ENCODE assay signal across 8 mouse cellular contexts in genomic region chr11:102316572-102317297, GRCm38 (mm10). TPM values are rescaled to one million over a fixed set of nuclear protein-coding genes. Genes with fewer than 3 reads are reported as not detected.
DNase-seq lines count a peak whose midpoint lies in the region; ATAC-seq lines count a peak whose summit lies in the region.

No protein-coding gene starts in this region.

- no peaks in the 10 kb centered on the region for H3K9me3 ChIP-seq in intestine, embryonic 15.5 days
- H3K9me3 ChIP-seq in limb, embryonic 10.5 days (replicated peaks), result no peaks in the 10 kb centered on the region
- no peaks in the 10 kb centered on the region for H3K9me3 ChIP-seq in midbrain, embryonic 11.5 days (ENCODE audit: control insufficient read depth, low read length)

- under 1% methylated on average over 73 of the region's 80 CpGs for WGBS in intestine, embryonic 15.5 days
- under 1% methylated on average over 67 of the region's 80 CpGs for WGBS in limb, embryonic 10.5 days
- WGBS in midbrain, embryonic 11.5 days, result under 1% methylated on average over 65 of the region's 80 CpGs

- H3K9ac ChIP-seq in intestine, embryonic 15.5 days, result peak overlapping the region; percentile 100
- H3K9ac ChIP-seq in midbrain, embryonic 11.5 days (ENCODE audit: low read length), result peak overlapping the region; percentile 100

- H3K4me2 ChIP-seq in intestine, embryonic 15.5 days (replicated peaks), result peak overlapping the region; percentile 96
- H3K4me2 ChIP-seq in midbrain, embryonic 11.5 days, result peak overlapping the region; percentile 86

- peaks cover 25% of the 10 kb centered on the region for H3K36me3 ChIP-seq in intestine, embryonic 15.5 days
- H3K36me3 ChIP-seq in limb, embryonic 10.5 days, result peaks cover 41% of the 10 kb centered on the region
- H3K36me3 ChIP-seq in midbrain, embryonic 11.5 days (ENCODE audit: control insufficient read depth, insufficient read depth, low read length), result peaks cover 10% of the 10 kb centered on the region; the same call in 1 of the 2 replicates

- H3K27me3 ChIP-seq in intestine, embryonic 15.5 days (replicated peaks), result no peaks in the 10 kb centered on the region
- no peaks in the 10 kb centered on the region for H3K27me3 ChIP-seq in limb, embryonic 10.5 days (ENCODE audit: low read depth, poor library complexity, severe bottlenecking)
- no peaks in the 10 kb centered on the region for H3K27me3 ChIP-seq in midbrain, embryonic 11.5 days (ENCODE audit: control insufficient read depth, insufficient read depth, low read length)

- H3K4me1 ChIP-seq in intestine, embryonic 15.5 days (replicated peaks), result peaks cover 21% of the 10 kb centered on the region
- peaks cover 39% of the 10 kb centered on the region for H3K4me1 ChIP-seq in limb, embryonic 10.5 days
- H3K4me1 ChIP-seq in midbrain, embryonic 11.5 days (ENCODE audit: control insufficient read depth, insufficient read depth, low read length), result peaks cover 16% of the 10 kb centered on the region

- peak overlapping the region; percentile 69 for H3K4me3 ChIP-seq in intestine, embryonic 15.5 days (replicated peaks)
- H3K4me3 ChIP-seq in limb, embryonic 10.5 days, result peak overlapping the region; percentile 100
- peak overlapping the region; percentile 98 for H3K4me3 ChIP-seq in midbrain, embryonic 11.5 days (ENCODE audit: low read depth, low read length)

- intact Hi-C loops in gastrocnemius, postnatal 36 days (cut with DNase I), result no loop called here

- H3K27ac ChIP-seq in intestine, embryonic 15.5 days, result peak overlapping the region; percentile 98
- H3K27ac ChIP-seq in limb, embryonic 10.5 days, result peak overlapping the region; percentile 100
- H3K27ac ChIP-seq in midbrain, embryonic 11.5 days (ENCODE audit: low read depth, low read length), result peak overlapping the region; percentile 97

- DNase-seq in adrenal gland, adult 2 months, result peak; percentile 97
- DNase-seq in embryo, embryonic 11 days, result peak; percentile 94
- peak; percentile 84 to 85 for DNase-seq in gastrocnemius, postnatal 36 days
- peak; percentile 90 for DNase-seq in limb, embryonic 10.5 days (ENCODE audit: low spot score)
- peak; percentile 98 for DNase-seq in midbrain, embryonic 11.5 days (ENCODE audit: low spot score, missing footprints)
- peak; percentile 83 for DNase-seq in right cerebral cortex, postnatal 4 days
- DNase-seq in urinary bladder, postnatal 4 days (ENCODE audit: low spot score in 2 of 2), result peak; percentile 90

- peak; percentile 62 for ATAC-seq in intestine, embryonic 15.5 days
- peak; percentile 36 for ATAC-seq in midbrain, embryonic 11.5 days (ENCODE audit: low FRiP score)

RNA-seq across cellular contexts. Expression of gene Ubtf, which starts 2.8 kb away (rescaled TPM):
- 100 to 1,000 TPM in 1 of 2 experiments, 10 to 100 TPM in 1; 95.9 to 110 TPM for total RNA-seq in adrenal gland, adult 2 months (2021)
- 24.2 and 25.4 TPM in 2 replicates for polyA plus RNA-seq in adrenal gland, adult 2 months (2012; rRNA removed)
- total RNA-seq in gastrocnemius, postnatal 36 days (2021), result 10 to 100 TPM; 29.1 to 37.7 TPM
- 77.8 and 80.2 TPM in 2 replicates for polyA plus RNA-seq in intestine, embryonic 15.5 days (2015; fragmentation: Nextera tagmentation; extraction: Ambion mirVana)
- 102 and 108 TPM in 2 replicates for polyA plus RNA-seq in limb, embryonic 10.5 days (2016; fragmentation: Nextera tagmentation; extraction: Ambion mirVana)
- 84.7 and 86.1 TPM in 2 replicates for polyA plus RNA-seq in midbrain, embryonic 11.5 days (2014; fragmentation: Nextera tagmentation; extraction: Ambion mirVana)

RNA-seq across cellular contexts. Expression of gene Atxn7l3, which starts 20.3 kb away (rescaled TPM):
- 10 to 100 TPM; 44.2 to 45.1 TPM for total RNA-seq in adrenal gland, adult 2 months (2021)
- 43.2 and 46.5 TPM in 2 replicates for polyA plus RNA-seq in adrenal gland, adult 2 months (2012; rRNA removed)
- 10 to 100 TPM; 11.4 to 11.9 TPM for total RNA-seq in gastrocnemius, postnatal 36 days (2021)
- 11.8 and 13.6 TPM in 2 replicates for polyA plus RNA-seq in intestine, embryonic 15.5 days (2015; fragmentation: Nextera tagmentation; extraction: Ambion mirVana)
- 16.6 and 20.1 TPM in 2 replicates for polyA plus RNA-seq in limb, embryonic 10.5 days (2016; fragmentation: Nextera tagmentation; extraction: Ambion mirVana)
- polyA plus RNA-seq in midbrain, embryonic 11.5 days (2014; fragmentation: Nextera tagmentation; extraction: Ambion mirVana), result 13.3 and 15.2 TPM in 2 replicates

RNA-seq across cellular contexts. Expression of gene Tmub2, which starts 32.0 kb away (rescaled TPM):
- total RNA-seq in adrenal gland, adult 2 months (2021), result 10 to 100 TPM; 57.2 to 59.4 TPM
- polyA plus RNA-seq in adrenal gland, adult 2 months (2012; rRNA removed), result 55.8 and 58.9 TPM in 2 replicates
- 10 to 100 TPM; 12.7 to 13.5 TPM for total RNA-seq in gastrocnemius, postnatal 36 days (2021)
- polyA plus RNA-seq in intestine, embryonic 15.5 days (2015; fragmentation: Nextera tagmentation; extraction: Ambion mirVana), result 44.3 and 48.5 TPM in 2 replicates
- 37.3 and 44.0 TPM in 2 replicates for polyA plus RNA-seq in limb, embryonic 10.5 days (2016; fragmentation: Nextera tagmentation; extraction: Ambion mirVana)
- 54.0 and 55.7 TPM in 2 replicates for polyA plus RNA-seq in midbrain, embryonic 11.5 days (2014; fragmentation: Nextera tagmentation; extraction: Ambion mirVana)

RNA-seq across cellular contexts. Expression of gene Asb16, which starts 48.2 kb away (rescaled TPM):
- total RNA-seq in adrenal gland, adult 2 months (2021), result under 1 TPM; 0.12 to 0.45 TPM
- polyA plus RNA-seq in adrenal gland, adult 2 months (2012; rRNA removed), result 0.75 and 0.95 TPM in 2 replicates
- total RNA-seq in gastrocnemius, postnatal 36 days (2021), result 10 to 100 TPM; 76.7 to 88.7 TPM
- 0.08 TPM in 1 of 2 replicates, not detected in the other for polyA plus RNA-seq in intestine, embryonic 15.5 days (2015; fragmentation: Nextera tagmentation; extraction: Ambion mirVana)
- 0.06 and 0.08 TPM in 2 replicates for polyA plus RNA-seq in limb, embryonic 10.5 days (2016; fragmentation: Nextera tagmentation; extraction: Ambion mirVana)
- polyA plus RNA-seq in midbrain, embryonic 11.5 days (2014; fragmentation: Nextera tagmentation; extraction: Ambion mirVana), result 0.08 TPM in 1 of 2 replicates, not detected in the other

RNA-seq across cellular contexts. Expression of gene Slc4a1, which starts 49.3 kb away (rescaled TPM):
- under 1 TPM; 0.35 to 0.49 TPM for total RNA-seq in adrenal gland, adult 2 months (2021)
- 0.02 TPM in 1 of 2 replicates, not detected in the other for polyA plus RNA-seq in adrenal gland, adult 2 months (2012; rRNA removed)
- total RNA-seq in gastrocnemius, postnatal 36 days (2021), result under 1 TPM in 1 of 2 experiments, not detected in 1; 0.31 TPM
- 15.2 and 18.0 TPM in 2 replicates for polyA plus RNA-seq in intestine, embryonic 15.5 days (2015; fragmentation: Nextera tagmentation; extraction: Ambion mirVana)
- 34.5 and 37.2 TPM in 2 replicates for polyA plus RNA-seq in limb, embryonic 10.5 days (2016; fragmentation: Nextera tagmentation; extraction: Ambion mirVana)
- 30.6 and 31.3 TPM in 2 replicates for polyA plus RNA-seq in midbrain, embryonic 11.5 days (2014; fragmentation: Nextera tagmentation; extraction: Ambion mirVana)

Comparison
In these comparisons a context has a peak if more than half of its experiments do, and no peak if none do; other contexts are left out.
1. Peak in every context shown above with its lines: DNase-seq, ATAC-seq, H3K4me3 ChIP-seq and H3K27ac ChIP-seq.